Mouse (Mus musculus): ENCODE data around the gene H2afv.
A peak's percentile ranks its signal among the peaks of the same experiment; 100 is the strongest.

H2afv gene

GRCm38 (mm10) chr11:6444077-6444853 lies at the start of gene H2afv:
TSS of gene H2afv (minus strand) at chr11:6444443.
- peak; percentile 97 for DNase-seq (ENCODE audit: low read depth, low spot score)

DNA sequence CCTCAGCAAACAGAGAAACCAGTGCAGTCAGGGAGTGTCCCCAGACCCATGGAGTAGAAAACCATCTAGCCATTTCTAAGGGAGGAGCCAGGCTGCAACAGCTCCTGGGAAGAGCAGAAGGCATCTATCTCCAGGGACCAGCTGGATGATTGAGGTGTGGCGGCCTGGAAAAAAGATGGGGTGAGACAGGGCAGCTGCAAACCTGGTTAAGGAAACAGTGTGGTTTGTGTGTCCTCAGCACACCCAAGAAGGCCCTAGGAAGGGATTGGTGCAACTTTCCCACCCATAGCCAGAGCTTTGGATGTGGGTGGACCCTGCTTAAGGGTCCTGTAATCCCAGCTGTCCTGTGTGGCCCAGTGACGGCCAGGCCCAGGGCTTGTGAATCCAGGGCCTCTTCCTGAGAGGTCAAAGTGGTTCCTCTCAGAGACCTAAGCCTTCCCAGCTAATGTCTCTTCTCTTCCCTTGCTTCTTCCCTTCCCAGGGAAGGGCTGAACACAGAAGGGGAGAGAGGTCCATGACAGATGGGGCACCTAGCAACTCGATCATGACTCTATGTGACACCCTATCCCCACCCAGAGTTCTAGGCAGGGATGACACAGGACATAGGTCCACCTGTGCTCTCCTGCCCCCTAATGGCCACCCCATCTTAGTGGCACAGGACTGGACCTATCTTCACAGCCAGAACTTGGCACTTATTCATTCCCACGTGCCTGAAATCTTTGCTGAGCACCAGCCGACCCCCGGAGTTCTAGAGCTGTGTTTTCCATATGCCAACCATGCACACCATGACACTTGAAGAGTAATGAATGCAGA lies 45.7 kb upstream of the H2afv start:
- DNase-seq (ENCODE audit: low read depth, low spot score): no peak

DNA sequence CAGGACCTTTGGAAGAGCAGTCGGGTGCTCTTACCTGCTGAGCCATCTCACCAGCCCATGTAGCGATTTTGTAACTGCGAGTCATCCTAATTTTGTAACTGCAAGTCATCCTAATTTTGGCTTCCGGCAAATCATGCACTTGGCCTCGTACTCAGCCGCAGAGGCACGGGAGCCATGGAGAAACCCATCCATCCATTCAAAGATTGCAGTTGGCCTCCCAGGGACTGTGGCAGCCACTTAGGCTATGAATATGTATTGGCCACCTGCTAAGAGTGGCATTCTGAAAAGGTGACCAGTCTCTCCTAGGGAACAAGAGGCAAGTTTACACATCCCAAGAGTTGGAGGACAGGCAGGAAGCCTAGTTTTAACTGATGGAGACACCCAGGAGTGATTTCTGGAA lies 45.0 kb upstream of the H2afv start:
- DNase-seq (ENCODE audit: low read depth, low spot score): no peak

- no peak for DNase-seq (ENCODE audit: low read depth, low spot score)
Observed at GRCm38 (mm10) chr11:6488041-6488684, 43.9 kb upstream of the H2afv start.

GRCm38 (mm10) chr11:6487496-6487895 lies 43.3 kb upstream of the H2afv start:
- no peak for DNase-seq (ENCODE audit: low read depth, low spot score)

DNA sequence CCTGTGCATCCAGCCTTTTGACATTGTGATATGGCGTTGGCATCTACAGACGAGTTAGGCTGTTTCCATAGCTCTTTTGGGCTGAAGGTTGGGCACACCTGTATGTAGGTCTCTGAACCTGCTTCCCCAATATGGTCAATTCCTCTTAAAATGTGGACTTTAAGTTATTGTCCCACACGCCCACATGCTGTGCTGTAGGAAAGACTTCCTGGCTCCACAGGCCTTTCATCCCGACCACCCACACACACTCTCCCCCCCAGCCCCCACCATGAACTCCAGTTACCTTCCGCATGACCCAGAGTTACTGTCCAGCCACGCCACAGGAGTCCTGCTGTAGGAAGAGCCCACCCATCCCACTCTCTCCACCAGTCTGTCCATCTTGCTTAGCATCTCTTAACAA lies 42.7 kb upstream of the H2afv start:
- DNase-seq (ENCODE audit: low read depth, low spot score): no peak

DNA sequence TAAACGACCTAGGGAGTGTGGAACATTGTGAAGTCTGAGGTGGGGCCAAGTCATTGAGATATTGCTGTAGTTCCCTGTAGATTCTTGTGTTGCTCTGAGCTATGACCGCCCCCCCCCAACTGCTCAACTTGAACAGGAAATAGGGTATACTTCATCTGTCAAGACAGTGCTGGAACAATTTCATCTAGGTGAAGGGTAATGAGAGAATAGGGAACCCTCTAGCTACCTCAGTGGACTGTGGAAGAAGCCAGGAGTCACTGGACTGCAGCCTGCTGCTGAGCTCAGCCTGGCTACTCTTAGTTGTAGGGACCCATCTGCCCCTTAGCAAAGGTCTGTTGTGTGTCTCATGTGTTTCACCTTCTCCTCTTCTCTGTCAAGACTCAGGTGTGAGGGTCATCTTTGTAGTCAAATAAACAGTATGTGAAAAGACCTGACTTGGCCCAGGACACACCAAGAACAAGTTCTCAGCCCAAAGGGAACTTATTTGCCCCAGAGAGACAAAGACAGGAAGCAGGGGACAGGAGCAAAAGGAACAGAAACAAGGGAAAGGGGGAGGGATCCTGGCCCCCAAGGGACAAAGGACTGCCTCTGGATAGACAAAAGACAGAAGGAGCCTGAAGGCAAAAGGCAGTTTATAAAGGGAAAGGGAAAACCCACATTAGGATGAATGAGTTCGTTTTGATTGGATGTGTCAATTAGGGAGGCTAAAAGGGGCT lies 40.2 kb upstream of the H2afv start:
- DNase-seq (ENCODE audit: low read depth, low spot score): no peak

DNA sequence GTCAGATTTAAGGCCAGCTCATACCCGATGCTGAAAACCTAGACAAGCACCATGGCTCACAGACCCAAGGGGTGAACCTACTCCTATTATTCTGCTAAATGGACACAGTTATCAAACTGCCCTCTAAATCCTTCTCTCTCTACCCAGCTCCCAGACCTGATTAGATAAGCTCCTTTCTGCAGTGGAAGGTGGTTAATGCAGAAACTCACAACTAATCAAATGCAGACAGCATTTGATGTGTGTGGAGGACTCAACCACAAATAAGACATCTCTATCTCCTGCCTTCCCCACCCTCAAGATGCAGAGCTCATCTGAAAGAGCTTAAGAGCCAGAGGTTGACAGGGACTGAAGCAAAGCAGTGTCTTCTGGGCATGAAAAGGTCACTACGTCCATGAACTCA lies 38.9 kb upstream of the H2afv start:
- DNase-seq (ENCODE audit: low read depth, low spot score): no peak

- no peak for DNase-seq (ENCODE audit: low read depth, low spot score)
Observed at GRCm38 (mm10) chr11:6481669-6482185, 37.5 kb upstream of the H2afv start.

- no peak for DNase-seq (ENCODE audit: low read depth, low spot score)
Observed at GRCm38 (mm10) chr11:6480681-6481405, 36.6 kb upstream of the H2afv start.

- no peak for DNase-seq (ENCODE audit: low read depth, low spot score)
Observed at GRCm38 (mm10) chr11:6480191-6480590, 35.9 kb upstream of the H2afv start.

GRCm38 (mm10) chr11:6479231-6479630 lies 35.0 kb upstream of the H2afv start:
- DNase-seq (ENCODE audit: low read depth, low spot score): no peak

DNA sequence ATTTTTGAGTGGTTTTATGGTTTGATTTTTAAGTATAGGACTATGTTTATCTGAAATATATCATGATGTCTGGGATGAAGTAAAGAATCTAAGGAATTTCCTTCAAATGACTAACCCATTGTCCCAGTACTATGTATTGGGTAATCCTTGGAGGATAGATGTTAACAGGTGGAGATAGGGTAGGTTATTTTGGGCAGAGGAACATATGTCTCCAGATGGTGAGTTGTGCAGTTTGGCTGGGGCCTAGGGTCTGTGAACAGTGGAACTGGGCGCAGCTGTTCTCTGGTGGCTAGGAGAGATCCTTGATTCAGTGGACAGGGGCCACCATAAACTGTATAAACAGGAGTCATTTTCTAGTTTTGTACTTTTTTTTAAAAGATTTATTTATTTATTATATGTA lies 33.1 kb upstream of the H2afv start:
- DNase-seq (ENCODE audit: low read depth, low spot score): no peak

DNA sequence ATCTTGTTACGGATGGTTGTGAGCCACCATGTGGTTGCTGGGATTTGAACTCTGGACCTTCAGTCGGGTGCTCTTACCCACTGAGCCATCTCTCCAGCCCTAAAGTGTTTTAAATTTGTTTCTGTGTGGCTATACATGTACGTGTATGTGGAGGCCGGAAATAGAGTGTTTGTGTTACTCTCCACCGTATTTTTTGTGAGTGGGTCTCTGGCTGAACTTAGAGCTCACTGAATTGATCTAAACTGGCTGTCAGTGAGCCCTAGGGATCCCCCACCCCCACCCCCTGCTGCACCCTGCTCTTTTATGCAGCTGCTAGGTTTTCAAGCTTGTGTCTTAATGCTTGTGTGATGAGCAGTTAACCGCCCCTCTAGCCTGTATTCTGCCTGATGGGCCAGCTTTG lies 32.6 kb upstream of the H2afv start:
- DNase-seq (ENCODE audit: low read depth, low spot score): no peak

DNA sequence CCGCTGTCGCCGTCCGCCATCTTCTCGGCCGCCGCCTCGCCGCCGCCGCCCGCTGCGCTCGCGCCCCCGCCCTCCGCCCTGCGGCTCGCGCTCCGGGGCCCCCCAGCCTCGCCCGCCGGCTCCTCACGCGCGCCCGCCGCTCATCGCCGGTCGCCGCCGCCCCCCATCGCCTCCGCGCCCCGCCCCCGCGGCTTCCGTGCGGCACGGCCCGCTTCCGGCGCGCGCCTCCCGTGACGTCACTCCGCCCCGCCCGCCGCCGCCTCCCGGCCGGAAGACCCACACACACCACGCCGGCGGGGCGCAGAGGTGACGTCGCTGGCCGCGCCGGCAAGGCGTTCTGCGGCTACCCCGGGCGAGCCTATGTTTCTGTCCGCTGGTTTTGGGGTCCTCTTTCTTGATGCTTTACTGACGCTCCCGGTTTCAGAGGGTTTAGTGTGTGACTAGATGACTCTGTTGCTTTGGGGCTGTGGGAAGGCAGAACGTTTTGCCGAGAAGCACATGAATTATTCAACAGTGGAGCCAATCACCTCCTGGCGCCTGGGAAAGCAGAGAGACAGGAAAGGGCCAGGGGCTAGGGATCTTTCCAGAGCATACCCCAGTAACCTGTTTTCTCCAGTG lies 31.7 kb upstream of the H2afv start, which contains the start of gene Purb:
Gene Purb (minus strand): TSS at position 51 of the 618 bp plus-strand sequence.
- DNase-seq (ENCODE audit: low read depth, low spot score): peak; percentile 77

DNA sequence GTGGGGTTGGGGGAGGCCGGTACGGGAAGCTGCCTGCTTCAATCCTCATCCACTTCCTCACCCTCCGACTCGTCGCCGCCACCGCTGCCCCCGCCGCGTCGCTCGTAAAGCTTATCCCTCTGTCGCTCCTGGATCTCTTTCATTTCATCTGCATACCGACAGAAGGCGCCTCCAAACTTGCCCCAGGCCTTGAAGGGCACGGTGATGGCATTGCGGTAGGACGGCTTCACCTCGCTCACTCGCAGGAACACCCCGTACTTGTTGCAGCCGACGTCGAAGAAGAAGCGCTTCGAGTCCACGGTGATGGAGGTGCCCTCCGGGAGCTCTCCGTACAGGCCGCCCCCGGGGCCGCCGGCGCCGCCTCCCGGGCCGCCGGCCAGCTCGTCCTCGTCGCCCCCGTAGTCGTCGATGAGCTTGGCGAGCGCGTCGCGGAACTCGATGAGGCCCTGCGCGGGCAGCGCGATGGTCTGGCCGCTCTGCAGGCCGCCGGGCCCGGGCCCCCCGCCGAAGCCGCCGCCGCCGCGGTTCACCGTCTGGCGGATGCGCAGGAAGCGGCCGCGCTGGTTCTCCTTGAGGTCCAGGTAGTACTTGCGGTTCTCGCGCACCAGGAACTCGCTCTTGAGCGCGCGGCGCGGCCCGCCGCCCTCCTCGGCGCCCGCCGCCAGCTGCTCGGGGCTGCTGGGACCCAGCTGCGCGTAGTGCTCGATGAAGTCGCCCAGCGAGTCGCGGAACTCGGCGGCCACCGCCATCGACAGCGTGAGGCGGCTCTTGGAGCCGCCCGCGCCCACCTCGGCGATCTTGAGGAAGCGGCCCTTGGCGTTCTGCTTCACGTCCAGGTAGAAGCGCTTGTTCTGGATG lies 30.9 kb upstream of the H2afv start:
- DNase-seq (ENCODE audit: low read depth, low spot score): no peak

GRCm38 (mm10) chr11:6474381-6474780 lies 30.1 kb upstream of the H2afv start:
- no peak for DNase-seq (ENCODE audit: low read depth, low spot score)

DNA sequence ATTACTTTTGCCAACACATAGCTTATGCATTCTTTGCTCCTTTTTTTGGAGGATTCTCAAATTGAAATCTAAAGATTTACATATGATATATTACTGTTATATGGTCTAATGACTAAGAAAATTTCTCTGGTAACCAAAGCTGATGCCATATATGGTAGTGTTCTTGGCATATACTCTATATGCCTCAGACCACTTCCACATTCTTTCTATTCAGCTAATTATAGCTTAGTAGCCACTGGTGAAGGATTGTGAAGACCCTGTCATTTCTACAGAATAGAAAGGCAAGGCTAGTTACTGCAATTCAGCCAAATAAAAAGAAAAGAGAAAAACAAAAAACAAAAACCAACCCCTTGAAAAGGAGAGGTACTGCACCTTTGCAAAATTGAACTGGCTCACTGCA lies 27.8 kb upstream of the H2afv start:
- DNase-seq (ENCODE audit: low read depth, low spot score): no peak

DNA sequence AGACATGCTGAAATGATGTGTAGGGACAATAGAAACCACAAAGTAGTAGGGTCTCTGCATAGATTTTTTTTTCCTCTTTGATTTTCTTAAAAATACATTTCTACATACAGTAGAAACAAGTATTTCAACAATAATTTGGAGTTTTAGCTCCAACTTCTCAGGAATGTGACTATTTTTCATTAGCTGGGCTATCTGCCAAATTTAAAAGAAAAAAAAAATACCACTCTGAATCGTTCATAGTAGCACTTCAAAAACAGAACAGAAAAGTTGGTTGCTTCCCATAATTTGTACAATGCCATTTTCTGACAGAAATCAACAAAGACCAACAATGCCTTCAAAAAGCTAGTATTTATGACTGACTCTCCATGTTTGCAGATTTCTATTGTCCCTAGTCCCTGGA lies 27.2 kb upstream of the H2afv start:
- no peak for DNase-seq (ENCODE audit: low read depth, low spot score)
